Mouse (Mus musculus) bone marrow macrophage, adult 2 months (primary cell): ENCODE results near the gene Rgl2.

Experiments used
- CTCF ChIP-seq: IDR thresholded peaks from 2 replicates; pipeline ENCODE4 v1.5.1; 2012; ENCODE audit warnings: low read depth, mild to moderate bottlenecking, low read length, moderate library complexity
- POLR2A ChIP-seq: IDR thresholded peaks from 2 replicates; pipeline ENCODE4 v1.6.1; 2012; ENCODE audit warnings: mild to moderate bottlenecking, low read depth, low read length, borderline replicate concordance

- no peak for TF ChIP-seq CTCF
- no peak for TF ChIP-seq POLR2A
Observed at GRCm38 (mm10) chr17:33958451-33958850, 29.1 kb downstream of the Rgl2 start.
